Mouse (Mus musculus): Measurements from ENCODE around the gene Srpr. TPM values are rescaled to one million over a fixed set of nuclear protein-coding genes. Genes with fewer than 3 reads are reported as not detected.

Gene Srpr
- polyA plus RNA-seq (2015; fragmentation: Nextera tagmentation; extraction: Ambion mirVana), result 123 and 128 TPM in 2 replicates

GRCm38 (mm10) chr9:35199772-35200471, at the start of gene Srpr, which contains the start of gene Tirap:
TSS of gene Srpr (plus strand) at chr9:35200175.
TSS of gene Tirap (minus strand) at chr9:35200291.
- Histone ChIP-seq H3K9ac (ENCODE audit: low read length) (peak within 1 kb of the TSS; percentile 86), H3K4me3 (ENCODE audit: low read length) (peak within 1 kb of the TSS; percentile 68), H3K27me3 (ENCODE audit: control insufficient read depth, insufficient read depth, low read depth, low read length) (no peaks in the 10 kb centered on the region), H3K4me2 (ENCODE audit: low read depth, low read length) (peak within 1 kb of the TSS; percentile 65), H3K27ac (ENCODE audit: low read length) (peak within 1 kb of the TSS; percentile 30), H3K36me3 (ENCODE audit: control insufficient read depth, insufficient read depth, low read length) (peaks cover under 1% of the 10 kb centered on the region; the same call in 1 of the 2 replicates), H3K9me3 (ENCODE audit: control insufficient read depth, low read length) (no peaks in the 10 kb centered on the region), H3K4me1 (replicated peaks; ENCODE audit: control insufficient read depth, insufficient read depth, low read length) (peaks cover 7% of the 10 kb centered on the region)
- under 1% methylated on average over 39 of the region's 44 CpGs for WGBS
- peak; percentile 97 for ATAC-seq (ENCODE audit: low read depth)

GRCm38 (mm10) chr9:35152923-35153322, 47.1 kb upstream of the Srpr start:
- no peak overlapping the region for H3K4me3 ChIP-seq (ENCODE audit: low read length)
- H3K27me3 ChIP-seq (ENCODE audit: control insufficient read depth, insufficient read depth, low read depth, low read length), result no peaks in the 10 kb centered on the region
- WGBS, result 81% methylated on average over 1 of the region's 1 CpGs
- H3K36me3 ChIP-seq (ENCODE audit: control insufficient read depth, insufficient read depth, low read length), result no peaks in the 10 kb centered on the region
- H3K9me3 ChIP-seq (ENCODE audit: control insufficient read depth, low read length), result no peaks in the 10 kb centered on the region
- no peak overlapping the region for H3K9ac ChIP-seq (ENCODE audit: low read length)
- ATAC-seq (ENCODE audit: low read depth), result no peak
- no peak overlapping the region for H3K27ac ChIP-seq (ENCODE audit: low read length)
- H3K4me2 ChIP-seq (ENCODE audit: low read depth, low read length), result no peak overlapping the region
- H3K4me1 ChIP-seq (replicated peaks; ENCODE audit: control insufficient read depth, insufficient read depth, low read length), result no peaks in the 10 kb centered on the region; the same call in 1 of the 2 replicates

GRCm38 (mm10) chr9:35156002-35156710, 43.8 kb upstream of the Srpr start:
- Histone ChIP-seq H3K27me3 (ENCODE audit: control insufficient read depth, insufficient read depth, low read depth, low read length) (no peaks in the 10 kb centered on the region), H3K9me3 (ENCODE audit: control insufficient read depth, low read length) (no peaks in the 10 kb centered on the region), H3K4me3 (ENCODE audit: low read length) (no peak overlapping the region), H3K4me1 (replicated peaks; ENCODE audit: control insufficient read depth, insufficient read depth, low read length) (no peaks in the 10 kb centered on the region), H3K9ac (ENCODE audit: low read length) (no peak overlapping the region), H3K27ac (ENCODE audit: low read length) (peak overlapping the region; percentile 69), H3K36me3 (ENCODE audit: control insufficient read depth, insufficient read depth, low read length) (no peaks in the 10 kb centered on the region), H3K4me2 (ENCODE audit: low read depth, low read length) (no peak overlapping the region)
- ATAC-seq (ENCODE audit: low read depth), result peak; percentile 85
- WGBS, result 77% methylated on average over 5 of the region's 5 CpGs

GRCm38 (mm10) chr9:35156862-35157261, 43.1 kb upstream of the Srpr start:
- Histone ChIP-seq H3K4me2 (ENCODE audit: low read depth, low read length) (no peak overlapping the region), H3K27ac (ENCODE audit: low read length) (peak overlapping the region; percentile 69), H3K4me1 (replicated peaks; ENCODE audit: control insufficient read depth, insufficient read depth, low read length) (no peaks in the 10 kb centered on the region), H3K9ac (ENCODE audit: low read length) (no peak overlapping the region), H3K27me3 (ENCODE audit: control insufficient read depth, insufficient read depth, low read depth, low read length) (no peaks in the 10 kb centered on the region), H3K4me3 (ENCODE audit: low read length) (no peak overlapping the region), H3K9me3 (ENCODE audit: control insufficient read depth, low read length) (no peaks in the 10 kb centered on the region), H3K36me3 (ENCODE audit: control insufficient read depth, insufficient read depth, low read length) (no peaks in the 10 kb centered on the region)
- peak; percentile 21; the same call in 1 of the 2 replicates for ATAC-seq (ENCODE audit: low read depth)
- 70% methylated on average over 4 of the region's 4 CpGs for WGBS

- Histone ChIP-seq H3K9me3 (ENCODE audit: control insufficient read depth, low read length) (no peaks in the 10 kb centered on the region), H3K4me1 (replicated peaks; ENCODE audit: control insufficient read depth, insufficient read depth, low read length) (no peaks in the 10 kb centered on the region), H3K9ac (ENCODE audit: low read length) (no peak overlapping the region), H3K27ac (ENCODE audit: low read length) (no peak overlapping the region), H3K27me3 (ENCODE audit: control insufficient read depth, insufficient read depth, low read depth, low read length) (no peaks in the 10 kb centered on the region), H3K4me3 (ENCODE audit: low read length) (no peak overlapping the region), H3K4me2 (ENCODE audit: low read depth, low read length) (no peak overlapping the region), H3K36me3 (ENCODE audit: control insufficient read depth, insufficient read depth, low read length) (no peaks in the 10 kb centered on the region)
- 73% methylated on average over 3 of the region's 3 CpGs for WGBS
- no peak for ATAC-seq (ENCODE audit: low read depth)
Observed at GRCm38 (mm10) chr9:35158477-35158876, 41.5 kb upstream of the Srpr start.

- Histone ChIP-seq H3K4me3 (ENCODE audit: low read length) (no peak overlapping the region), H3K27ac (ENCODE audit: low read length) (no peak overlapping the region), H3K4me1 (replicated peaks; ENCODE audit: control insufficient read depth, insufficient read depth, low read length) (no peaks in the 10 kb centered on the region), H3K4me2 (ENCODE audit: low read depth, low read length) (no peak overlapping the region), H3K9me3 (ENCODE audit: control insufficient read depth, low read length) (no peaks in the 10 kb centered on the region), H3K27me3 (ENCODE audit: control insufficient read depth, insufficient read depth, low read depth, low read length) (no peaks in the 10 kb centered on the region), H3K9ac (ENCODE audit: low read length) (no peak overlapping the region), H3K36me3 (ENCODE audit: control insufficient read depth, insufficient read depth, low read length) (no peaks in the 10 kb centered on the region)
- WGBS, result 69% methylated on average over 2 of the region's 2 CpGs
- no peak for ATAC-seq (ENCODE audit: low read depth)
Observed at GRCm38 (mm10) chr9:35160662-35161061, 39.3 kb upstream of the Srpr start.

- no peak overlapping the region for H3K4me2 ChIP-seq (ENCODE audit: low read depth, low read length)
- no peaks in the 10 kb centered on the region for H3K4me1 ChIP-seq (replicated peaks; ENCODE audit: control insufficient read depth, insufficient read depth, low read length)
- 87% methylated on average over 7 of the region's 7 CpGs for WGBS
- no peak for ATAC-seq (ENCODE audit: low read depth)
- no peaks in the 10 kb centered on the region for H3K9me3 ChIP-seq (ENCODE audit: control insufficient read depth, low read length)
- no peaks in the 10 kb centered on the region for H3K27me3 ChIP-seq (ENCODE audit: control insufficient read depth, insufficient read depth, low read depth, low read length)
- H3K4me3 ChIP-seq (ENCODE audit: low read length), result no peak overlapping the region
- H3K9ac ChIP-seq (ENCODE audit: low read length), result no peak overlapping the region
- no peaks in the 10 kb centered on the region for H3K36me3 ChIP-seq (ENCODE audit: control insufficient read depth, insufficient read depth, low read length)
- H3K27ac ChIP-seq (ENCODE audit: low read length), result no peak overlapping the region
Observed at GRCm38 (mm10) chr9:35161721-35162120, 38.3 kb upstream of the Srpr start.

- no peak for ATAC-seq (ENCODE audit: low read depth)
Observed at GRCm38 (mm10) chr9:35163011-35163690, 36.8 kb upstream of the Srpr start.

More at GRCm38 (mm10) chr9:35163011-35163690, 36.8 kb upstream of the Srpr start:
- H3K4me3 ChIP-seq (ENCODE audit: low read length), result no peak overlapping the region
- H3K27me3 ChIP-seq (ENCODE audit: control insufficient read depth, insufficient read depth, low read depth, low read length), result no peaks in the 10 kb centered on the region
- 83% methylated on average over 11 of the region's 11 CpGs for WGBS
- no peaks in the 10 kb centered on the region for H3K9me3 ChIP-seq (ENCODE audit: control insufficient read depth, low read length)
- H3K27ac ChIP-seq (ENCODE audit: low read length), result no peak overlapping the region
- H3K4me1 ChIP-seq (replicated peaks; ENCODE audit: control insufficient read depth, insufficient read depth, low read length), result no peaks in the 10 kb centered on the region
- no peaks in the 10 kb centered on the region for H3K36me3 ChIP-seq (ENCODE audit: control insufficient read depth, insufficient read depth, low read length)
- H3K4me2 ChIP-seq (ENCODE audit: low read depth, low read length), result no peak overlapping the region
- H3K9ac ChIP-seq (ENCODE audit: low read length), result no peak overlapping the region
